Mouse (Mus musculus) WW6 (cell line): ENCODE measurements around the gene 9430097D07Rik.

Experiments
- DNase-seq: peaks from one replicate; pipeline ENCODE4 v3.0.0-alpha.2; 2013; ENCODE audit warnings: low read depth, low spot score

Gene 9430097D07Rik

GRCm38 (mm10) chr2:32575586-32576160, at the start of gene 9430097D07Rik:
Gene 9430097D07Rik, minus strand, starts transcription at chr2:32575684.
- no peak for DNase-seq

GRCm38 (mm10) chr2:32624111-32624748, 48.7 kb upstream of the 9430097D07Rik start:
- DNase-seq = no peak

- no peak for DNase-seq
These were observed 46.0 kb upstream of the 9430097D07Rik start, which contains the start of gene Ak1 for GRCm38 (mm10) chr2:32621517-32621859. Gene Ak1, plus strand, starts transcription at chr2:32621758.

GRCm38 (mm10) chr2:32620682-32621516, 45.4 kb upstream of the 9430097D07Rik start:
- DNase-seq = no peak

GRCm38 (mm10) chr2:32618051-32618450, 42.6 kb upstream of the 9430097D07Rik start:
- DNase-seq = no peak

- DNase-seq = no peak
These were observed 42.1 kb upstream of the 9430097D07Rik start for GRCm38 (mm10) chr2:32617601-32618000.

GRCm38 (mm10) chr2:32617109-32617508, 41.6 kb upstream of the 9430097D07Rik start:
- DNase-seq = no peak

- peak; percentile 80 for DNase-seq
These were observed 36.8 kb upstream of the 9430097D07Rik start for GRCm38 (mm10) chr2:32612274-32612673.

- DNase-seq = no peak
These were observed 35.2 kb upstream of the 9430097D07Rik start for GRCm38 (mm10) chr2:32610610-32611229.

- no peak for DNase-seq
These were observed 33.4 kb upstream of the 9430097D07Rik start for GRCm38 (mm10) chr2:32608778-32609435.

- DNase-seq = no peak
These were observed 32.8 kb upstream of the 9430097D07Rik start for GRCm38 (mm10) chr2:32608141-32608777.

- no peak for DNase-seq
These were observed 31.9 kb upstream of the 9430097D07Rik start for GRCm38 (mm10) chr2:32607262-32607947.

- no peak for DNase-seq
These were observed 31.0 kb upstream of the 9430097D07Rik start for GRCm38 (mm10) chr2:32606161-32607142.

- DNase-seq = no peak
These were observed 29.1 kb upstream of the 9430097D07Rik start for GRCm38 (mm10) chr2:32604631-32605030.

GRCm38 (mm10) chr2:32602600-32603054, 27.1 kb upstream of the 9430097D07Rik start:
- DNase-seq = no peak

GRCm38 (mm10) chr2:32601417-32602065, 26.1 kb upstream of the 9430097D07Rik start:
- DNase-seq = no peak

GRCm38 (mm10) chr2:32599409-32599808, 23.9 kb upstream of the 9430097D07Rik start, which contains the start of gene St6galnac6:
Gene St6galnac6, plus strand, starts transcription at chr2:32599709.
- no peak for DNase-seq

- no peak for DNase-seq
These were observed 23.0 kb upstream of the 9430097D07Rik start for GRCm38 (mm10) chr2:32598506-32598905.

GRCm38 (mm10) chr2:32597699-32598098, 22.2 kb upstream of the 9430097D07Rik start:
- DNase-seq = no peak
